ENCODE assay signal across 8 mouse cellular contexts in genomic region chr13:113265257-113265656, GRCm38 (mm10). TPM values are rescaled to one million over a fixed set of nuclear protein-coding genes. Genes with fewer than 3 reads are reported as not detected.
DNase-seq lines count a peak whose midpoint lies in the region.

No protein-coding gene starts in this region.

- DNase-seq in cerebellum, postnatal 10 days, result peak; percentile 76 to 83
- no peak for DNase-seq in cerebellum, adult 11-12 months
- peak; percentile 65 for DNase-seq in layer of hippocampus, adult 11-12 months (ENCODE audit: low spot score)
- DNase-seq in layer of hippocampus, adult 9-11 months, result no peak
- peak; percentile 32 to 67 for DNase-seq in adrenal gland, postnatal 36 days
- DNase-seq in kidney, postnatal 10 days, result peak; percentile 78
- DNase-seq in lung, postnatal 10 days, result peak; percentile 72
- peak; percentile 27 to 42 for DNase-seq in urinary bladder, postnatal 36 days (ENCODE audit: low spot score in 2 of 2)

RNA-seq across cellular contexts. Expression of gene BC067074, which starts 27.7 kb away (rescaled TPM):
- 1 to 10 TPM in 1 of 2 experiments, under 1 TPM in 1; 0.73 to 1.3 TPM for total RNA-seq in adrenal gland, postnatal 36 days (2021)

RNA-seq across cellular contexts. Expression of gene Gzmk, which starts 39.5 kb away (rescaled TPM):
- total RNA-seq in adrenal gland, postnatal 36 days (2021), result not detected

RNA-seq across cellular contexts. Expression of gene Esm1, which starts 55.8 kb away (rescaled TPM):
- total RNA-seq in adrenal gland, postnatal 36 days (2021), result 10 to 100 TPM in 1 of 2 experiments, 1 to 10 TPM in 1; 6.7 to 10.4 TPM

Comparison
In these comparisons a context has a peak if more than half of its experiments do, and no peak if none do; other contexts are left out.
1. DNase-seq: peak in cerebellum, postnatal 10 days (2 of 2), layer of hippocampus, adult 11-12 months (single experiment), adrenal gland, postnatal 36 days (2 of 2), kidney, postnatal 10 days (single experiment), lung, postnatal 10 days (single experiment) and urinary bladder, postnatal 36 days (2 of 2); none in cerebellum, adult 11-12 months (single experiment) and layer of hippocampus, adult 9-11 months (single experiment).